Mouse (Mus musculus) gonadal fat pad, adult 2 months (tissue): ENCODE data around the gene Nt5c3. TPM values are rescaled to one million over a fixed set of nuclear protein-coding genes. Genes with fewer than 3 reads are reported as not detected.

Source experiments
- DNase-seq: peaks from one replicate; pipeline ENCODE4 v3.0.0-alpha.2; 2012; ENCODE audit warnings: low read depth
- polyA plus RNA-seq: library from polyadenylated mRNA; depleted of rRNA; stranded (reverse); fragments of >200 nt; gene quantifications from 2 replicates; pipeline ENCODE4 v1.2.3, GENCODE M21; 2012; rRNA removed

Gene Nt5c3
- polyA plus RNA-seq, 1 experiment = 8.3 TPM

DNA sequence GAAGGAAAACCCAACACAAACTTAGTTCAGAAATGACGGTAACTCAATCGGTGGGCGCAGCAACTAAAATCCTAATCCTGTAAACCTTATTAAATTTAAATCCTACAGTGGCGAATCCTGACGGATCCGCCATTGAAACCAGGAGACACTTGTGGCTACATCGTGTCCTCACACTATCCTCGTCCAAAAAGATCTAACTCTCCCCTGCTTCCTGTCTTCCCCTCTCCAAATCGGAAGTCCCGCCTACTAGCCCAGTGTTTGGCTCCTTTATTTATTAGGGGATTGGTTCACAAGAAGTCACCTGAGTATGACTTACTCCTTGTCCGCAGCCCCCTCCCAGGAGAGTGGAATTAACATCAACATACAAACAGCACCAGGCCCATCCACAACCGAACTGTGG, 86.6 kb downstream of the Nt5c3 start:
- no peak for DNase-seq

DNA sequence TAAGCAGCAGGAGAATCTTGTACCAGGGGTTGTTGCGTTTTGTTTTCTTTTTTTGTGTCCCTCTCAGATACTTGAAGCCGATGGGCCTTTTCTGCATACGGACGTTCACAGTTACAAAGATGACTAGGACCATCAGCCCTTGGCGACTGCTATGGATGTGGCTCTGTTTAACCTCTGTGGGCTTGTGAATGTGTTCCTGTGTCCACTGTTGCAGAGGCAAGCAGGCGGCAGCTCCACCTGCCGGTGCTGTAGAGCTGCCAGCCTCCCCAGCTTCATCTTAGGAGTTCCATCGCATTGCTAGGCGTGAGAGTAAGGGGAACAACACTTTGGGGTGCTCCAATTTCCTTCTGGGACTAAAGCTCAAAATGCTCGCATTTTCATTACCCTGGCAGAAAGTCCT, 88.2 kb downstream of the Nt5c3 start:
- DNase-seq = no peak

DNA sequence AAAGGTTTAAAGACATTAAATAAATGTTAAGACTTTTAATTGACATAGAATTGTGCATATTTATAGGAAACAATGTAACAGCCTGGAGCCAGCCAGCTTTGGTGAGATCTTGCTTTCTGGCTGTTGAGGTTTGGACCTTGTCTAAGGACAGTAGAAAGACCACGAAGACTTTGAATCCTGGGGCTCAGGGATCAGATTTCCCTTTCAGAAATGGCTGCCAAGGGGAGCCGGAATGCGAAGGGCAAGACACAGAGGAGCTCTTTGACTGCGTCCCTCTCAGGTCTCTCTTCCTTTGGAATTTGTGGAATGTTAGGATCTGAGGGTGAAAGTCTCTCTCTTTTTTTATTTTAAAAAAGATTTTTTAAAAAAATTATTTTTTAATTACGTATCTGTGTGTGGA, 89.0 kb downstream of the Nt5c3 start:
- no peak for DNase-seq

DNA sequence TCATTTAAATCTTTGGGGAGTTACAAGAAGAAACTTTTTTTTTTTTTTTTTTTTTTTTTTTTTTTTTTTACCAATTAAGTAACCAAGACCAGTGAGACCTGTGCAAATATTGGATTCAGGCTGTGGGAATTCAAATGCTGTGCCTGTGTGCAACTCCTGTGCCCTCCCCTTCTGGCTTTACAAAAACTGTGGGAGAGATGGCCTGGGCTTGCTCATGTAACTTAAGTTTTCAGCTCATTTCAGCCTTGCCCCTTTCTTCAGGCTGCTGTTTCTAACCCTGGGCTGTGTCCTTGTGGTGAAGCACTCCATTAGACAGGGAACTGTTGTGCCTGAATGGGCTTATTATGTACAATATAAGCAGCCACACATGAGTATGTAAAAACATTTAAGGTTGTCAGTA, 90.9 kb downstream of the Nt5c3 start:
- DNase-seq = no peak

DNA sequence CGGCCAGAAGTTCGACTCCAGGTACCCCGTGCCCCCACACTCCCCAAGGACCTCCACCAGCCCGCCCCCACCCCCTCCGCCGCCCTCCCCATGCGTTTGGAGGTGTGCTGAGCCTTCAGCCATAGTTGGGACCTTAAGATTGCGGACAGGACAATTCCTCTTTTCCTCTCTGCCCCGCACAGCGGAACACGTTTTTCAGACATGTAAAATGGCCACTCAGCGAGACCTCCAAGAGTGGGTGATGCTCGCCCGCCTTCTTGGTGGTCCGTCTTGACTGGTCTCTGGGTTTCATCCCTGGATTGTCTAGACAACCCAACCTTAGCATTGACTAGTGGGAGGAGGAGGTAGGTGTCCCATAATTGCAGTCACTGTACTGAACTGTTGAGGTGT, 91.3 kb downstream of the Nt5c3 start:
- DNase-seq = no peak

Other genes with a start within 250 kb of the Nt5c3 start
- 3.1 and 6.0 TPM in 2 replicates for gene Lsm5, start 219.2 kb downstream of the Nt5c3 start, polyA plus RNA-seq
- gene Avl9, start 209.0 kb downstream of the Nt5c3 start, polyA plus RNA-seq = 13.7 and 15.5 TPM in 2 replicates
- 9.4 and 10.9 TPM in 2 replicates for gene Kbtbd2, start 126.1 kb downstream of the Nt5c3 start, polyA plus RNA-seq
- gene Fkbp9, start 91.9 kb downstream of the Nt5c3 start, polyA plus RNA-seq = 95.4 and 102 TPM in 2 replicates
- gene Vmn1r4, start 83 bp upstream of the Nt5c3 start, polyA plus RNA-seq = 0.24 and 0.45 TPM in 2 replicates
- gene Vmn1r5, start 46.3 kb upstream of the Nt5c3 start, polyA plus RNA-seq = 0.11 TPM in 1 of 2 replicates, not detected in the other
- not detected in 2 replicates for gene Vmn1r6, start 73.3 kb upstream of the Nt5c3 start, polyA plus RNA-seq
- gene Vmn1r7, start 101.4 kb upstream of the Nt5c3 start, polyA plus RNA-seq = not detected in 2 replicates
- gene Vmn1r8, start 108.4 kb upstream of the Nt5c3 start, polyA plus RNA-seq = not detected in 2 replicates
- gene Vmn1r9, start 142.9 kb upstream of the Nt5c3 start, polyA plus RNA-seq = not detected in 2 replicates
- gene Vmn1r10, start 185.5 kb upstream of the Nt5c3 start, polyA plus RNA-seq = not detected in 2 replicates
- gene Vmn1r11, start 209.5 kb upstream of the Nt5c3 start, polyA plus RNA-seq = not detected in 2 replicates
- gene Vmn1r12, start 233.0 kb upstream of the Nt5c3 start, polyA plus RNA-seq = not detected in 2 replicates